Mouse (Mus musculus) mouse trophoblast stem cell (cell line): ENCODE data around the gene Hoxb6.

Experiments used
- in situ Hi-C, 2 experiments: fragments of 300-500 bp; cut with MseI, MboI; formaldehyde crosslinking; loops; 2 replicates in 1 of 2; 3 replicates in 1 of 2; pipeline ENCODE4 v1.15.1; 2025

The Hoxb6 gene

DNA sequence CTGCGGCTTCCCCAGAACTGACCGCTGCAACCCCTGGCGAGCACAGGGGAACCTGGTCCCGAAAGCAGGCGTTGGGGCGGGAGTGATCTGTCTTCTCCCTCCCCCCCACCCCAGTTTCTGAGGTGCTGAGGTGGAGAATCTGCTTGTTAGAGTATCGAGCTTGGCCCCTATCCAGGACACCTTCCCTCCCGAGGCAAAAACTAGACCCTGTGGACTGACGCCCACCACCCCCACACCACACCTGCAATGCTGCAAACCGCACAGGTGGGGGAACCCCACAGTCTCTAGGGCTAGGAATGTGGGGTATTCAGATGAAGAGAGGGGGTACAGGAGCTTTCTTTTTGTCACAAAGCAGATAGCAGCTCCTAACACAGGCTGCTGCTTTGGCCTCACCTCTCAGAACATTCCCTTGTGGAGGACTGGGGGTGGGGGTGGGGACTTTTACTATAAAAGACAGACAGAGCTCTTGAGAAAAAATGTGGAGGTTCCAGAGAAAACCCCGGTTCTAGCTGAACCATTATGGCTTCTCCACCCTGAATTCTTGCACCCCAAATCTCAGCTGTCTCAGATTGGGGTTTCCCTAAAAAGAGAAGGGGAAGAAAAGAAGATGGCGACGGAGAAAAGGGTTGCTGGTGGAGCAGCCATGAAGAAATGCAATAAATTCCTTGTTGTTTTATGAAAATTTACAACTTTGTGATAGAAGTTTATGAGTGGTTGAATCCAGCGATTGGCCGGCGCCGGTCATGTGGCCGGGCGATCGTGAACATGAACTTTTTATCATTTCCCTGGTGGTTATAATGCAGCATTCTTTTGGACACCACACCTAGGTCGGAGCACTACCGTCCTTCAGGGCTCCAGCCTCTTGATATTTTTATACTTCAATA is at the start of gene Hoxb6:
TSS of gene Hoxb6 (plus strand) at position 796 of the 884 bp plus-strand sequence.
- in situ Hi-C loops: no loop called here

DNA sequence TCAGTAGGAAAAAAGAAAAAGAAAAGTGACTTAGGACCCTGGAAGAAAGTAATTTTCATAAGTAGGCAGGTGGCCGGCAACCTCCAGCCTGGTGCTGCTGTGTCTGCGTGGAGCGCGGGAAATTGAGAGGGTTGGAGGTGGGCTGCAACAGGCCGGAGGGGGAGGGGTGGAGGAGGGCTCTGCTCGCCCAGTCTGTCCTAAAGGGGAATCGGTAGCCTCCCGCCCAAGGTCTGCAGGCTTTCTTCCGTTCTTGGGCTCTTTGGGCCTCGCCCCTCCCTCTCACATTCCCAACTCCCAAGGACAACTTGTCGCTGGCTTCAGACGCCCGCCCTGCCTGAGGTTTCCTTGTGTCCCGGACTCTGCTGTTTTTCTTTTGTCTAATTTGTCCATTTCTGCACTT is 41.4 kb upstream of the Hoxb6 start:
- in situ Hi-C loops: no loop called here

DNA sequence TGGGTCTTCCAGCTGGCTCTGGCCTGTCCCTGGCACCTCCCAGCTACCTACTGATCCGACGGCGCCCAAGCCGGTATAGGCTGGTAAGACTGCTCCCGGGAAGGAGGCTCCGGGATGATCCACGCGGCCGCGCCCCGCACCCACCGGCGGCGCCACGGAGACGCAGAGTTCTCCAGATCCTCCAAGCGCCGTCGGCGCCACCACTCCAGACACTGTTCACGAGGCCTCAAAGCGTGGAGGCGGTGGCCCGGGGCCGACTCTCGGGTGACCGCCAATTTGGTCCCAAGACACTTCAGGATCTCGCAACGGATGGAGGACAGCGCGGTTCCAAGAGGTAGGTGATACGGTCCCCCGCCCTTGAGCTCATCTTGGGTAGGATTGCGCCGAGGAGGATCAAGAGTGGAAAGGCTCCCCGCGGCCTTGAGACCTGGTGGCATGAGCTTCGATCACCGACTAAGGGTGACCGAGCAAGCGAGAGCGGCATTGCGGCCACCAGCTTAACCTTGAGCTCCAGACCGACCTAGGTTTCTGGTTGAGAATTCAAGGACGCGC is 40.7 kb upstream of the Hoxb6 start:
- in situ Hi-C loops: no loop called here

DNA sequence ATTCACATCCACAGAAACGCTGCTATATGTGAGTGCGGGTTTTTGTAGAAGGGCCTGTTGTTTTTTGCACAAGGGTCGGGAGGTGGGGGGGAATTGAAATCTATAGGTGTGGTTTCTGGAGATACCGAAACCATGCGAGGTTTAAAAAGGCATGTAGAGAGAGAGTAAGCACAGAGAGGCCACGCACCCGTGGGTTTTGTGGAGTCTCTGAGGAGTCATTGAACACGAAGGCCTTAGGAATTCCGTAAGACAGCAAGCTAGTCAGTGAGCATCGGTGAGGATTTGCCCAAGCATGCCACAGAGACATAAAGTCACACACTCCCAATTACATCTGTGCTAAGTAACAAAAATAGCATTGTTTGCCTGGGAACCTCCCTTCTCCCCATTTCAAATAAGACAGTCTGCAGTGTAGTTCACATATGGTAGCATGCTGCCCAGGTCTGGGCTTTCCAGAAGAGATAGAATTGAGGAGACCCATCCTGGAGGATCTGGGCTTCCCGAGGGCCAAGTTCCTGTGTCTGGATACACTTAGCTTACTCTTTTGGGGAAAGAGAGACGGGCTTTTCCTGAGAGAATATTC is 39.6 kb upstream of the Hoxb6 start:
- in situ Hi-C loops: no loop called here

DNA sequence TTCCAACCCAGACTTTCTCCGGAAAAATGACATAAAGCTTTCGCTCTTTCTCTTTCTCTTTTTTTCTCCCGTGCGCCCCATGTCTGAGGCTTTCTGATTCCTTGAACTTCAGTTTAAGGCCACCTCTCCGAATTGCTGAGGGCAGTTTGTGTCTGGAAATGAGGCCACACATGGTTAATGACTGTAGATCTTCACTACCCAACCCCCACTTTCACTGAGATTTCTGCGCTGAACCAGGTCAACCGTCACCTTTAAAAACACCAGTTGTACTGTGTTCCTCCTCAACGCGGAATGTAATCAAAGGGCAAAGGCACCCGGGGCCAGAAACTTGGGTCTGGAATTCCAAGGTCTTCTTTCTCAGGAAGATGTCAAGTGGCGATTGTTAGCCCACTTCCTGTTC is 38.1 kb upstream of the Hoxb6 start:
- in situ Hi-C loops: no loop called here

DNA sequence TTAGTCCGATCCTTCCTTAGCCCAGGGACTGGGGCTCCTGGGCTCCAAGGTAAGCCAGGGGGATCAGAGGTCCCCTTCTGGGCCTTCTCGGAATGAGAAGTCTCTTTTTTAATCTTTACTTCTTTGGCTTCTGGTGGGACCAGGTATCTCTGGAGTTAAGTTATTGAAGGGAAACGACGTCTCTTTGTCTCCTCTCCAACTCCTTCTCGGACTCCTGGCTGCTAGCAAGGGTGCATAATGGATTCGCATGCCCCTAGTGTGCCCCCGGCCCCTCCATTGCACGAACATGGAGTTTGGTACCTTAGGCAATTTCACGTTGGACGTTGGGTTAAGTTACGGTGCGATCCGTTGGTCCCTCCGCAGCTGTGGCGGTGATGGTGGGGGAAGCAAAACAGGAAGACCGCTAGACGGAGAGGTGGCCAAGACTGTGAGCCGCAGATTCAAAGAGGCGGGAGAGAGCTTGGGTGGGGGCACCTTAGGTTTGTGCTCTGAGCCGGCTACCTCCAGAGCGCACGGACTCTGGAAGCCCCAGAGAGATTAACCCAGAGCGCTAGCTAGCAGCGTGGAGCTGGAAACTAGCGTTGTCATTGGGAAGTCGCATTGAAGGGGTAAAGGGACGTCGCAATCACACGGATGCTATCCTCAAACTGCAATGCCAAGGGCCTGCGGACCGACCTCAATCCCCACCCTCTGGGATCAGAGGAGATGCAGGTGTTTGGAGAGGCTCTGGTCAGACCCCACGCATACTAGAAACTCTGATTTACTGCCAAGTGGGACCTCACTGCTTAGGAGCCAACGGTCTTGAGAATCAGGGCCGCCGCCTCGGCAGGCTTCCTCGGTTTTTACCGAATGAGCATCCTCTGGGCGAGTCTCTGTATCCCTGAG is 36.9 kb upstream of the Hoxb6 start:
- in situ Hi-C loops: no loop called here

DNA sequence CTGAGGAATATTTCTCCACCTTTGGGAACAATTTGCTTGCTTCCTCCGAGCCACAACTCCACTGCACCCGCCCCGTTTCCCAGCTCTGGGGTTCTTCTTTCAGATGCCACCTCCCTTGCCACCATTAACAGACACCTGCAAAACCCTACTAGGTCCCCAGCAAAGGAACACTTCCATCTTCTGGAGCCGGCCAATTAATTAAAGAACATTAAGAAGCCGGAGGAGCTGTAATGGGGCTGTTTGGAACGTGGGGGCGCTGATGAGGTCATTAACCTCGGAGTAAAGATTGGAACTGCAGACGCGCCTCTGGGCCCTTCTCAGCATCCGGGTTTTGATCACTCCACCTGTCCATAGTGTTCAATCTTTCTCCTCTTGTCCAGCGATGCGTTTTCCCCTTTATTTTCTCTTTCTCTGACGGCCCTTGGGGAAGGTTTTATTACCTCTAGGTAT is 36.3 kb upstream of the Hoxb6 start:
- in situ Hi-C loops: no loop called here

DNA sequence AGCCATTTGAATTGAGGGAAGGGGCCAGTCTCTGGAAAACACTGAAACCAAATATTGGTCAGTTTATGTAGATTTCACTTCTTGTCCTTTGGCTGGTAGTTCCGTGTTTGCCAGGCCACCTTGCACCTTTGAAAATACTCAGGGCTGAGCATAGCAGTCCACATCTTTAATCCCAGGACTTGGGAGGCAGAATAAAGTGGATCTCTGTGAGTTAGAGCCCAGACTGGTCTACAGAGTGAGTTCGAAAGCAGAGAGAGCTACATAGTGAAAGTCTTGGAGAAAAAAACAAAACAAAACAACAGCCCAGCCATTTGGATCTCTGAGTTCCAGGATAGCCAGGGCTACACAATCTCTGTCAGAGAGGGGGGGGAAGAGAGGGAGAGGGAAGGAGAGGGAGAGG is 35.1 kb upstream of the Hoxb6 start:
- in situ Hi-C loops: no loop called here

DNA sequence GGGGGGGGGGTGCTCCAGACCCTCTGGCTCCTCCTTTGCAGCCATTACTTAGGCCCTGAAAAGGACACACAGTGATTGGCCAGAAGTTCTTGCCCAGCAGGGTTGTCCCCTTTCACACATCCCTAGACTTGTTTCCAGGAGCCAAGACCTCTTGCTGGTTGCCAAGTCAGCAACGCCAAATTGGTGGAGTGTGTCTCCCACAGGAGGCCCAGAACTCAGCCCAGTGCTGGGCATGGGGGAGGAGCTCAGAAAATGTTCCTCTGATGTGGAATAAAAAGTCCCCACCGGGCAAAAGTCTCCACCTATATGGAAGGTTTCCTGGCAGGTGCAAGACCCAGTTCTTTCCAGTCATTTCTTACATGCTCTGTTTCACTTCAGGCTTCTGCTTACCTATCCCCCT is 33.2 kb upstream of the Hoxb6 start:
- in situ Hi-C loops: no loop called here

DNA sequence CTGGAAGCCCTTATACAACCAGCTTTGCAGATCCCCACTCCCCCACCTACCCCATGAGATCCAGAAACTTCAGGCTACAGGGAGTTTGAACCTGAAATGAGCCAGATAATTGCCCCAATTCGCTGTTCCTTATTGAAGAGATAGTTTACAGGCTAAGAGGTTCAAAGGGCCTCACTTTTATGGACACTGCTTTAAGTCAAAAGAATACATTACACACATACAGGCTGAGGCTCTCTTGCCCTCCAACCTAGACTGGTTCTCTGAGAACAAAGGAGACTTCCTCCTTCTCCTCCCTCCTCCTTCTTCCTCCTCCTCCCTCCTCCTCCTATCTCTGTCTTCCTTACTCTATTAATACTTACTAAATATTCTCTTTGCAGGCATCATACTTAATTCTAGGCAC is 32.8 kb upstream of the Hoxb6 start:
- in situ Hi-C loops: no loop called here

DNA sequence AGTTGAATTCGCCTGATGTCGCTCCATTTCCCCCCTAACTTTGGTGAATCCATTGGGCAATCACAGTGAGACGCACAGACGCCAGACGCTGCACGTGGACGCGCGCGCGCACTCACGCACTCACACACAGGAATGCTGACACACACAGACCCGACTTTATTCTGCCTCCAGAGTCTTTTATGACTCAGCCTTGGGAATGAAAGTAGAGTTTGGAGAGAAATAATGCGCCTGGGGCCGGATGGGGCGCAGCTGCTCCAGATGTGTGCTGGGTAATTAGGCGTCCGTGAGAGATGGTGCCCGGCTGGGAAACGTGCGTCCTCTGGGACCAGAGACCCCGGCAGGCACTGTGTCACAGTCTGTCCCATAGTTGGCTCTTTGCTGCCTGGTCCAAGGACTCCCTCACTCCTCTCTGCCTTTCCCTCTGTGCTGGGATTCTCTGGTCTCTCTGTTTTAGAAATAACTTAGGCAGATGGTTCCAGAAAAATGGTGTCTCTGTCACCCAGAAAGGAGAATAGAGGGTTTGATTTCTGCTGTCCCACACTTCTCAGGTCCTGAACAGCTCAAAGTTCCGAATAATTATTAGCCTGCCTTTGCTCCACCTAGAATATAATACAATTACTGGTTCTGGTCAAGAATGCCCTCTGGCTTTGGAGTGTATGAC is 31.8 kb upstream of the Hoxb6 start:
- in situ Hi-C loops: no loop called here

DNA sequence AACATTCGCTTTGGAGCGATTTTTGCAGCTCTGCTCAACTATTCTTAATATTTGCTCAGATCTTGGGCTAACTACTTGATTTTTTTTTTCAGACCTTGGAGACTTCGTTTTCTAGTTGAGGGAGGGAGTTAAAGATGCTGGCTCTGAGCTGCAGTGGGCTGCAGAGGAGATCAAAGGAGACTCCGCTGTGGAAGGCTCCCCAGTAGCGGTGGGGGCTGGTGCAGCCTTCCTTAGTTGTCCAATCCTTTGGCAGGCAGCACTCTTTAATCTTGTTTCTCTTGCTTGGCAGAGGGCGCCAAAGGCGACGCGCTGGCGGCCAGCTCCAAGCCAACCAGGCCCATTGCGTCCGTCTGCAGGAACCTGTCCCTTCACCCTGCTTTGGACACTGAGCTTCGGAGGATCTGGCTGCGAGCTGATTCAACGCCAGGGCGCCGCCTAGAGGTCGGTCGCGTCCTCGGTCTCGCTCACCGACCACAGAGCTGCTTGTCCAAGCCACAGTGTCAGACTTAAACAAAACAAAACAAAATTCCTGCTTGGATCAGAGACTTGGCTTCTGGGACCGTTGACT is 30.9 kb upstream of the Hoxb6 start:
- in situ Hi-C loops: no loop called here

DNA sequence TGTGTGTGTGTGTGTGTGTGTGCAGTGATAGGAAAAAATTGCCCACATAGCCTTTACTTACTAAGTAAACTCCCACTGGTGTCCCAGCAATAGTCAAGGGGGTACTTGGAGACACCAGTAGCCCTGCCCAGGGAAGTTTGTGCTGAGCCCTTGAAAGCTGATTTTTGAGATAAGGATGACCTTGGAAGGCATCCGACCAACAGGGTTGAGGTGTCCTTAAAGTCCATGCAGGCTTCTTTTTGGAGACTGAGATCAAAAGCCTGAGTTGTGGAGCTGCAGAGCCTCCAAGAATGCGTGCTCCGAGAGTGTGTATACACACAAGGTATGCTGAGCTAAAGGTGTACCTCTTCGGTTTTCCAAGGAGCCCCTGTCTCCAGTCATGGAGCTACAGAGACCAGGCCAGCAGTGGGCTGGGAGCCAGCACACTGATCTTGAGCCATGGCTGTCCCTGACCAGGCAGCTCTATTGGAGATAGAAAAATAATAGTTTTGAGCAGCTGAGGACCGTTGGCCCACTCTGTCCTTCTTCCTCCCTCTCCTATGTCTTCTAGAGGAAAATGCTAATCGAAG is 29.9 kb upstream of the Hoxb6 start:
- in situ Hi-C loops: no loop called here

DNA sequence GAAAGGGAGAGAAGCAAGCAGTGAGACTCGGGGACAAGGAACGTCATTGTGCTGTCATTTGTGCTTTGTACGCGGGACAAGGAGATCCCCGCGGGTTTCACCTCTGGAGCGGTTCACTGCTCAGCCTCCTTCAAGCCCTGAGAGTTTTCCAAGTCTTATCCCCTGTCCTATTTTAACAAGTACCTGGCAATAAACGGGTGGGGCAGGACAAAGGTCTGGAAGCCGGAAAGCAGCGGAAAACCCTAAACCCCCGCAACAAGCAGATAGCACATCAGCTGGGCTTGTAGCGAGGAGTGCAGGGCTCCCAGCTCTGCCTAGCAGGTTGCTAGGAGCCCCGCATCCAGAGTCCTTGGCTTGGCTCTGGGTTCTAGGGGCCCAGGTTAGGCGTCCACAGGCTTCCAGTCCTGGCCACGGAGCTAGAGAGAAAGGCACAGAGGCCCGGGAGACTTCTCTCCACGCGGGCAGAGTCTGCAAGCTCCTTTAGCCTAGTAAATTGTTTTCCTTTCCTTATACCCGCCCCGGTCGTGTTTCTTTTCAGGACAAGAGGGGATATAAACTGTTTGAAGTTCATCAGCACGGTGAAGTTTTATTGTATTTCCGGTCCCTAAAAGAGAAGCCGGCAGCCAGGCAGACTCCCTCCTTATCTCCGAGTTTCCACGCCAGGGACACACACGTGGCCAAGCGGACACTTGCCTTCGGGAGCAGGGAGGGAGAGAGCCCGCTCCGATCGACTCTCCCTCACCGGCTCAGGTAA is 28.5 kb upstream of the Hoxb6 start:
- in situ Hi-C loops: no loop called here

DNA sequence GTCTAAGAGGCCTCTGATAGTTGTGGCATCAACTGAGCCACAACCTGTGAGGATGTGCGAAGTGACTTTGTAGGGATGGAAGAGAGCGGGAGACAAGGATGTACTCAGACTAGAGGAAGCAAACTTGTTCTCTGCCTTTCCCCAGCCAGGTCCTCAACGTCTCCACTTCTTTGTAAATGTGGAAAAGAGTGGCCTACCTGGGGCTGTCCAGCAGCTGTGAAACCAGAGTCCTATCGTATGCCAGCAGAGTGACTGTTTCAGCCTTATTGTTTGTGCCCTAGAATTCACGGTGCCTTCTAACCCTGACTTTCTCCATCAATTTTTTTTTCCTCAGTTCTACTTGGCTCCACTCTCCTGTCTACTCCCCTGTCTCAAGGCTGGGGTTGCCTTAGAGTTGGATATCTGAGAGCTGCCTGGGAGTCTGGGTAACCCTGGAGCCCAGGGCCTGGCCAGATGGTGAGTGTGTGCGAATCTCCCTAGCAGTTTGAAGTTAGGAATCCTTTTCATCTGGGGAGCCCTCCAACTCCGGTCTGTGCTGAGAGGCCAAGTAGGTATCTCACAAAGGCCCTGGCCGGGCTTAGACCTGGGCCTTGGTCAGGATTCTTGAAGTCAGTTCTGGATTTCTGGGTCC is 27.8 kb upstream of the Hoxb6 start:
- in situ Hi-C loops: no loop called here

DNA sequence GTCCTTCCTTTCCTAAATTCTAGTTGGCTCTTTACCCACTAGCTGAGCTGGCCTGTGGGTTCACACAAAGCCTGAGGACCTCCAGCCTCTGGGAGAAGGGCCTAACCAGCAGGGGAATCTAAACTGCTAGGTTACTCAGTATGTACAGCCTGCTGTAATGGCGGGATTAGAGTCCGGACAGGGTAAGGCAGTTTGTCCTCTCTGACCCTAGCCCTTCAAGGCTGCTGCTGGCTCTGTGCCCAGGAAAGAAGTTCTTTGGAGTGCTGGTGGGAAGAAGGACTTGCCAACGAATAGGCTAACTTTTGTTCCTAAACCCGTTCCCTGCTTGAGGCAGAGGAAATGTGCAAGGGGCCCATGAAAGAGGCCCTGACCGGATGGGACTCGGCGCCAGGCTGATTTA is 26.3 kb upstream of the Hoxb6 start:
- in situ Hi-C loops: no loop called here

DNA sequence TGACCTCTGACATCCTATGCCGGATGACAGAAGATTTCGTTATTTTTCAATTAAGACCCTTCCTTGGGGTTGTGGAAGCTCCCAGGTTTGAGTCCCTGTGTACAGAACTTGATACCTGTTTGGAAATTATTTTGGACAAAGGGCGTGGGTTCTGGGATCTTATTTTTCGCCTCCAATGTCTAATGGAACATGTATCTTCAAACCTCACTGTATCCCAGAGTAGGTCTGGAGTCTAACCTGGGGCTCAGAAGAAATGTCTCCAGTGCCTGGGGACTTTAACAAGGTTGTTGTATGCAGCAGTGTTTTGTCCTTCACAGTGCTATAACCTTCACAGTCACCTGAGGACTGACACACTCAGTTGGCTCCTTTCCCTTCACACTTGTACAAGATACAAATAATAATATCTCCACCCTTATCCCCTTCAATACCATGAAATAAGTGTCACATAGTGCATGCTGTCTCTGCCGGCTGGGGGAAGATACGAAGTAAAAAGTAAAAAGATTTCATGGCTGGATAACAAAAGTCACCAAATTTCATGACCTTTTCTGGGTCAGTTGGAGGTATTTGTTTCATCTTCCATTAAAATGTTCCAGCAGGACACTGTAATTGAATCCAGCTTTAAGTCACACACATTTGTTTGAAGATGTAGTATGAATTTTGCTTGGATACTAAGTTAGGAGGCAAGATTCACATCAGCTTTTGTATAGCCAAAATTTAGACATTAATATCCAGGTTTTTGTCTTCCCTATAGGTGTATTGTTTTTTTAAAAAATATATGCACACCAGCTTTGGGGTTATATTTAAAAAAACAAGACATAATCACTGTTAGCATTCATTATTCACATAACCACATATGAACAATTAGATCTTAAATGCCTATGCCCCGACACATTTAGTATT is 25.0 kb upstream of the Hoxb6 start:
- in situ Hi-C loops: no loop called here

DNA sequence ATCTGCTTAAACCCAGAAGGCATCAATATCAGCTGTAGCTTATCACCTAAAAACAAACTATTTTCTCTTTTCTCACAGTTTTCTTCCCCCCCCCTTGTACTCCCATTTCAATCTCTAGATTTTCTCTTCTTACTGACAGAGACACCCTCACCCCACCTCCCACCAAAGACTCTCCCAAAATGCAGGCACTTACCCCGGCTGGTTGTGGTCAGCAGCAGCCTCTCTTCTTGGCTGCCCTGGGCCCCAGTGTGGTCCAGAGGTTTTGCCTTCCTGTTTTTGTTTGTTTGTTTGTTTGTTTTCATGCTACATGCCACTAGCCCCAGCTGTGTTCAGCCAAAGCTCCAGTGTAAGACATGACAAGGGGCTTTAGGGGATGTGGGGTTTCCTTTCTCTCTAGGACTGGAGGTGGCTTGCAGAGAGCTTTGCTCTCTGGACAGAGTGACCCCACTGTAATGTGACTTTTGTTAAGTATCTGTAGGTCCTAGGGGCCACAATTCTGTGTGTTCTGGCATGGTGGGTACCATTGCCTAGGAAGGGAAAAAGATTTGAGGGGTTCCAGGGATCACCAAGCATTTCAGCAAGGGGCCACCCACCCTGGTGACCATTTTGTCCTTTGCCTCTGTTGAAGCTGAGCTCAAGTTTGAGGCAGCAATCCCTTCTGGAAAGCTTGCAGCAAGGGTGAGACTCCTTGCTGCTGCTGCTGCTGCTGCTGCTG is 24.1 kb upstream of the Hoxb6 start:
- in situ Hi-C loops: no loop called here
